Mouse (Mus musculus) bone marrow macrophage, adult 2 months (primary cell): Measurements from ENCODE around the gene Vstm5. TPM values are rescaled to one million over a fixed set of nuclear protein-coding genes. Genes with fewer than 3 reads are reported as not detected.
A peak's percentile ranks its signal among the peaks of the same experiment; 100 is the strongest.
"Not testable (repeated sequence)": the region's sequence is repeated elsewhere in the genome, so short reads cannot be mapped to it uniquely, and the experiment has no call there.

ENCODE experiments used
- H3K27ac ChIP-seq: 2 replicates; pipeline ENCODE4 v1.5.1; 2012; ENCODE audit warnings: low read depth, low read length; ENCODE audit not compliant: insufficient read depth
- H3K4me1 ChIP-seq: 2 replicates; pipeline ENCODE4 v1.6.1; 2012; ENCODE audit warnings: low read length; ENCODE audit not compliant: control insufficient read depth, insufficient read depth
- H3K4me3 ChIP-seq: 2 replicates; pipeline ENCODE4 v1.5.1; 2012; ENCODE audit warnings: mild to moderate bottlenecking, low read length, moderate library complexity; ENCODE audit not compliant: insufficient read depth
- CTCF ChIP-seq: IDR thresholded peaks from 2 replicates; pipeline ENCODE4 v1.5.1; 2012; ENCODE audit warnings: low read depth, mild to moderate bottlenecking, low read length, moderate library complexity
- POLR2A ChIP-seq: IDR thresholded peaks from 2 replicates; pipeline ENCODE4 v1.6.1; 2012; ENCODE audit warnings: mild to moderate bottlenecking, low read depth, low read length, borderline replicate concordance
- polyA plus RNA-seq: library from polyadenylated mRNA; stranded (reverse); fragments of >200 nt; gene quantifications from 2 replicates; pipeline ENCODE4 v1.2.4, GENCODE M21; 2012; ENCODE audit not compliant: missing spikeins, insufficient read depth, insufficient read length

Gene Vstm5
- polyA plus RNA-seq, result not detected in 2 replicates

DNA sequence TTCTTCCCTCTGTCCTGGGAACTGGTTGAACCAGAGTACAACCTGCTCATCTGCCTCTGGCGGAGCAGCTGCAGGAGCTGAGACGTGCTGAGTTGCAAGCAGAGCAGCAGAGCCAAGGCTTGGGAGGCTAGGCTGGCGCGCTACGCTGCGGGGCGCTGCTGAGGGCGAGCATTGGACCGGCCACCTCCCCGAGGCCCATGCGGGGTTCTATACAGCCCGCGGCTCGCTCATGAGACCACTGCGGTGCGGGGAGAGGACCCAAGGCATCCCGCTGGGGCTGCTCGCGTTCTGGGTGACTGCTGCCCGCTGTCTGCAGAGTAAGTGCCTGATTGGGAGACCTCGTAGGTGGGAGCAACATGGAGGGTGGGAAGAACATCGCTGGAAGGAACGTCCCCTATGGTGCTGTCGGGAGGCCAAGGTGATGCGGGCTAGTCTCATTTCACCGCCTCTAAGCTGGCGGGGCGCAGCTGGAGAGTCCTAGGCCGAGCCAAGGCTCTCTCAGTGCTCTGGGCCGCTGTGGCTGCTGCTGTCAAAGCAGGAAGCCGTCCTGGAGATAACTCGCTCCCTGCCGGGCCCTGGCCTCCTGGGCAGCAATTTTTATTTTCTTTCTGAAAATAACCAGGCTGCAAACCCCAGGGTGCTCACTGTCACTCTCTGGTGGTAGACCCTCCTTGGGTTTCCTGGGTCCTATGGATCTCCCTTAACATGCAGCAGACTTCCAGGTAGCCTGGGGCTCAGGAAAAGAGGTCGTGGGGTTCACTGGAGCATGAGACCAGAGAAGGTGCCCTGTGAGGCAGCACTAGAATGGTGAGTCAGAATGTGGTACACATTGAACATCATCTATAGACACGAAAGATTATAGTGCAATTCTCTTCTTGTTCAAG lies at the start of gene Vstm5:
Gene Vstm5 (plus strand): TSS at position 4 of the 884 bp plus-strand sequence.
- H3K4me3 ChIP-seq, result peak within 1 kb of the TSS; percentile 5; the same call in 1 of the 2 replicates
- H3K27ac ChIP-seq, result no peak within 1 kb of the TSS

DNA sequence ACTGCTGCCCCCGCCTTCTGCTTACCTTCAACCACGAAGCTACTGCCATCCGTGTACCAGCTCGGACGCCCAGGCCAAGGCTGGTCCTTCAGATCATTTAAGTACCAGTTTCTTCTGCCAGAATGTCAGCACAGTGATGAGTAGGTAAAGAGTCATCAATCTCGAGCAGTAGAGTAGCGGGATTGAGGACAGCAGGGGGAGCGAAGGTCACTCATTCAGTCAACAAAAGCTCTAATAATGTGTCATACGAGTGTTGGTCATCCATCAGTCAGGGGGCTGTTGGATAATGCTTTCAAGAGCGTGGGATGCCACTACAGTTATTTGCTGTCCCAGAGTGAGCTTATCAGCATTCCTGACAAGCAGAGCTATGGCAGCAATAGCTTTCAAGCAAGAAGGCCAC lies 44.0 kb upstream of the Vstm5 start:
- not testable (repeated sequence) for H3K4me3 ChIP-seq

More for the DNA sequence above, at the start of gene Vstm5:
- H3K4me1 ChIP-seq, result no peaks in the 10 kb centered on the region
- TF ChIP-seq CTCF (no peak), POLR2A (no peak)

DNA sequence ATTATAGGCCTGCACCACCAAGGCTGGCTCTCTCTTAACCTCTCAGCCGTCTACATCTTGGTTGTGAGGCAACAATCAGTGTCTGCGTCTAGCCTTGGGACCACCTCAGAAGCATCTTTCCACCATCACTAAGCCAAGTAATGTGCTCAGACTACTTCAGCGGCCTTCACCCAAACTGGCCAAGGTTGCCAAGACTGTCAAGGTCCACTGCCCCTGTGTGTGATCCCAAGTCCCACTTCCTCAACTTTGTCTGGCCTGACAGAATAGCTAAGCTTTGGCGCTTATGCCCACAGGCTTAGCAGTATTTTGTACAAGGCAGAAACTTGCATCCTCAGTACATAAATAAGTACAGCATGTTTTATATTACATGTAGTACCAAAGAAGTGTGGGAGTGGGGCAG lies 32.2 kb upstream of the Vstm5 start:
- Histone ChIP-seq H3K4me3 (no peak overlapping the region), H3K4me1 (no peaks in the 10 kb centered on the region), H3K27ac (no peak overlapping the region)
- TF ChIP-seq POLR2A, result no peak
- TF ChIP-seq CTCF, result no peak

More for the DNA sequence above, 44.0 kb upstream of the Vstm5 start:
- H3K27ac ChIP-seq, H3K4me1 ChIP-seq: not testable (repeated sequence)

GRCm38 (mm10) chr9:15209320-15209719 lies 29.5 kb upstream of the Vstm5 start:
- Histone ChIP-seq H3K4me1 (no peaks in the 10 kb centered on the region), H3K27ac (no peak overlapping the region), H3K4me3 (no peak overlapping the region)
- TF ChIP-seq POLR2A, result no peak
- no peak for TF ChIP-seq CTCF

DNA sequence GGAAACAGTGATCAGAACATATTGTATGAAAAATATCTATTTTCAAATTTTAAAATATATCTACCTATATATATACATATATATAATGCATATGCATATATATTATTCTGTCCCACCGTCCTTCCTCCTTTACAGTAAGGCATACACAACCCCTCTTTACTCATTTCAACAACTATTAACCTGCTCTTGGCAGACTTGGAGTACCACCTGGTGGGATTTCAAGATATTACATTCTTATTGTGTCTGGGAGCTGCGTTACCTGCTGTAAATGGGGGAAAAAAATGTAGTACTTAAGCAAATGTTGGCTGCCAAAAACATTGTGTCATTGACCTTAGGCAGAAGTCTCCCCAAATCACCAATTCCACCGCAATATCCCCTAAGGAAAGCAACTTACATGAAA lies 27.0 kb upstream of the Vstm5 start:
- TF ChIP-seq CTCF, result no peak
- TF ChIP-seq POLR2A, result no peak
- H3K27ac ChIP-seq, result no peak overlapping the region
- no peaks in the 10 kb centered on the region for H3K4me1 ChIP-seq
- no peak overlapping the region for H3K4me3 ChIP-seq

GRCm38 (mm10) chr9:15213695-15214094 lies 25.1 kb upstream of the Vstm5 start:
- no peaks in the 10 kb centered on the region for H3K4me1 ChIP-seq
- TF ChIP-seq CTCF, result no peak
- TF ChIP-seq POLR2A, result no peak
- no peak overlapping the region for H3K4me3 ChIP-seq
- no peak overlapping the region for H3K27ac ChIP-seq

- TF ChIP-seq POLR2A, result no peak
- TF ChIP-seq CTCF, result no peak
- no peak overlapping the region for H3K27ac ChIP-seq
- H3K4me3 ChIP-seq, result no peak overlapping the region
- no peaks in the 10 kb centered on the region for H3K4me1 ChIP-seq
These were observed 13.9 kb upstream of the Vstm5 start for GRCm38 (mm10) chr9:15224912-15225311.

DNA sequence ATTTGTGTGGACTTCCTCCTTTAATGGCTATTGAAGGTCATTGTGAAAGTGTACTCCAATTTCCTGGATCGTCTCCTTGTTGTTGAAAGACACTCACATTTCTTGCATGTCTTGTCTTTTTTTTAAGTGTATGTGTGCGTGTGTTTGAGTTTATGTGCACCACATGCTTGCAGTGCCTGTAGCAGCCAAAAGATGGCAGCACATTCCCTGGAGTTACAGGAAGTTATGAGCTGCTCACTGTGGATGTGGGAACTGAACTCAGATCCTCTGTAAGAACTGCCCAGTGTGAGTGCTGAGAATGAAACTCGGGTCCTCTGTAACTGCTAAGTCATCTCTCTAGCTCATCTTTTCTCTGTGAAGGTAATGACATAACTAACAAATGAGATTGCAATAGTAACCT lies 6.4 kb upstream of the Vstm5 start:
- no peak for TF ChIP-seq POLR2A
- no peak for TF ChIP-seq CTCF
- Histone ChIP-seq H3K27ac (no peak overlapping the region), H3K4me1 (no peaks in the 10 kb centered on the region), H3K4me3 (no peak overlapping the region)

DNA sequence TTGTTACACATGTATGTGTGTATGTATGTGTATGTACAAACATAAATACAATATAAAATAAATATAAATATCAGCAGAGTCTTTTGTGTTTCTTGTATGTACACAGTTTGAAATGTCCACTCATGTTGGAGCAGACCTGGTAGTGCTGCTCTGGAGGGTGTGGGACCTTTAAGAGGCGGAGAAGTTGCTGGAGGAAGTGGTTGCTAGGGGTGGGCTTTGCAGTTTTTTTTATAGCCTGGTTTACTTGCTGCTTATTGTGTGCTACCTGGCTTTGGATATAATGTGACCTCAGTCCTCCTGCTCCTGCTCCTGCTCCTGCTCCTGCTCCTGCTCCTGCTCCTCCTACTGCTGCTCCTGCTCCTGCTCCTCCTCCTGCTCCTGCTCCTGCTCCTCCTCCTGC lies 5.2 kb upstream of the Vstm5 start:
- H3K4me1 ChIP-seq, result no peaks in the 10 kb centered on the region
- H3K4me3 ChIP-seq, result no peak overlapping the region
- TF ChIP-seq POLR2A (no peak), CTCF (no peak)
- H3K27ac ChIP-seq, result no peak overlapping the region

GRCm38 (mm10) chr9:15235986-15236385 lies 2.9 kb upstream of the Vstm5 start:
- H3K4me1 ChIP-seq, result no peaks in the 10 kb centered on the region
- TF ChIP-seq CTCF (no peak), POLR2A (no peak)
- H3K4me3 ChIP-seq, result no peak overlapping the region
- no peak overlapping the region for H3K27ac ChIP-seq
